Mouse (Mus musculus): ENCODE results near the gene Tomm34. TPM values are rescaled to one million over a fixed set of nuclear protein-coding genes. Genes with fewer than 3 reads are reported as not detected.

Tomm34 gene
- total RNA-seq (2022), result 10 to 100 TPM; 12.7 to 15.9 (median 13.6) TPM

- DNase-seq (ENCODE audit: low spot score in 2 of 2), result peak; percentile 89 to 93
These were observed at the start of gene Tomm34 for GRCm38 (mm10) chr2:164070765-164071436. Tomm34 (minus strand) TSS chr2:164071169.

GRCm38 (mm10) chr2:164119503-164119902 lies 48.5 kb upstream of the Tomm34 start:
- no peak for DNase-seq (ENCODE audit: low spot score in 2 of 2)

- no peak for DNase-seq (ENCODE audit: low spot score in 2 of 2)
These were observed 44.6 kb upstream of the Tomm34 start for GRCm38 (mm10) chr2:164115531-164115930.

GRCm38 (mm10) chr2:164114051-164114450 lies 43.1 kb upstream of the Tomm34 start:
- no peak for DNase-seq (ENCODE audit: low spot score in 2 of 2)

GRCm38 (mm10) chr2:164111546-164111945 lies 40.6 kb upstream of the Tomm34 start:
- no peak for DNase-seq (ENCODE audit: low spot score in 2 of 2)

GRCm38 (mm10) chr2:164108501-164108900 lies 37.5 kb upstream of the Tomm34 start:
- DNase-seq (ENCODE audit: low spot score in 2 of 2), result no peak

- DNase-seq (ENCODE audit: low spot score in 2 of 2), result no peak
These were observed 36.3 kb upstream of the Tomm34 start for GRCm38 (mm10) chr2:164107125-164107874.

GRCm38 (mm10) chr2:164106287-164107035 lies 35.5 kb upstream of the Tomm34 start:
- DNase-seq (ENCODE audit: low spot score in 2 of 2), result no peak

GRCm38 (mm10) chr2:164103501-164103900 lies 32.5 kb upstream of the Tomm34 start:
- peak in 1 of 2 experiments; percentile 20 for DNase-seq (ENCODE audit: low spot score in 2 of 2)

- DNase-seq (ENCODE audit: low spot score in 2 of 2), result no peak
These were observed 31.4 kb upstream of the Tomm34 start for GRCm38 (mm10) chr2:164102366-164102765.

GRCm38 (mm10) chr2:164101936-164102335 lies 31.0 kb upstream of the Tomm34 start:
- DNase-seq (ENCODE audit: low spot score in 2 of 2), result no peak

- peak in 1 of 2 experiments; percentile 38 for DNase-seq (ENCODE audit: low spot score in 2 of 2)
These were observed 27.8 kb upstream of the Tomm34 start for GRCm38 (mm10) chr2:164098603-164099250.

GRCm38 (mm10) chr2:164094152-164094551 lies 23.2 kb upstream of the Tomm34 start:
- DNase-seq (ENCODE audit: low spot score in 2 of 2), result no peak

- no peak for DNase-seq (ENCODE audit: low spot score in 2 of 2)
These were observed 18.5 kb upstream of the Tomm34 start for GRCm38 (mm10) chr2:164089508-164089907.

GRCm38 (mm10) chr2:164087416-164088017 lies 16.5 kb upstream of the Tomm34 start:
- no peak for DNase-seq (ENCODE audit: low spot score in 2 of 2)

GRCm38 (mm10) chr2:164084342-164084700 lies 13.4 kb upstream of the Tomm34 start:
- DNase-seq (ENCODE audit: low spot score in 2 of 2), result no peak

- no peak for DNase-seq (ENCODE audit: low spot score in 2 of 2)
These were observed 12.8 kb upstream of the Tomm34 start for GRCm38 (mm10) chr2:164083609-164084341.

- DNase-seq (ENCODE audit: low spot score in 2 of 2), result peak; percentile 46 to 51
These were observed 11.2 kb upstream of the Tomm34 start for GRCm38 (mm10) chr2:164082175-164082574.

- DNase-seq (ENCODE audit: low spot score in 2 of 2), result no peak
These were observed 10.6 kb upstream of the Tomm34 start for GRCm38 (mm10) chr2:164081577-164081976.

GRCm38 (mm10) chr2:164079488-164079887 lies 8.5 kb upstream of the Tomm34 start:
- DNase-seq (ENCODE audit: low spot score in 2 of 2), result no peak

Measured in gastrocnemius, adult 8-10 months (tissue).